9 mouse cellular contexts compared by ENCODE assay signal in the genomic region with DNA sequence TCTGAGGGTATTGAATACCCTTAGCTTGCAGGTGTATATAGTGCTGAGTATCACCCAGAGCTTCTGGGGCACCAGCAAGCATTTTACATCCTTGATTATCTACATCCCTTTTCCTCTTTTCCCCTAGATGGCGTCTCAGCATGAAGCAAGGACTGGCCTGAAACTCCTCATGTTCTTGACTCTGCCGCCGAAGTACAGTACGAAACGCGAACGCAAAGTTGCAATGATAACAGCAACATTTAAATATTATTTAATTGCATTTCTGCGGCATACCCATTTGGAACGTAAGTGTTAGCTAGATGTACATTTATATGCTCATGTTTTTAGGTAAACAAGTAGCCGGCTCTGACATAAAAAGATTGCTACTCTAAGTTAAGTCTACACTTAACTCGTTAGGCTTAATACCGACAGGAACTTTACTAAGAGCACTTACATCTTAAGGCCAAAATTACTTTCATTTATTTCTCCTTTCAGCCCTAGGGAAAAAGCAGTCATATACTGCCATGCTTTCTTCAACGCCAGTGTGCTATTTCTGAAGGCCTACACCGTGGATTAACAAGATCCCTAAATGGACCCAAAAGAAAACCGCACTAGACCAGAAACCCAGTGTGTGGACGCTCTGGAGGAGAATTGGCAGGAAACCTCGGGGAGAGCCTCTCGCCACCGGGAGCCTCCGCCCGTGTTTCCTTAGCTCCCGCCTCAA. TPM values are rescaled to one million over a fixed set of nuclear protein-coding genes. Genes with fewer than 3 reads are reported as not detected.
DNase-seq lines count a peak whose midpoint lies in the region; ATAC-seq and TF ChIP-seq lines count a peak whose summit lies in the region.
"Had no signal": no experiment of that assay in that cellular context is flagged by ENCODE, and none has a peak within 500 bp of the region (broad histone marks: within the 10 kb centered on the region; RNA-seq: fewer than 3 reads in every experiment).

No protein-coding gene starts in this region.

- H3K79me3 ChIP-seq in C2C12 (ENCODE audit: low read depth) = peaks cover 20% of the 10 kb centered on the region

- H3K4me3 ChIP-seq in C2C12 (ENCODE audit: insufficient read depth, poor library complexity, severe bottlenecking) (peak overlapping the region; percentile 80), myocyte (peak overlapping the region; percentile 87)
- peak overlapping the region; percentile 70 for H3K4me3 ChIP-seq in embryonic facial prominence, embryonic 11.5 days (ENCODE audit: low read depth, low read length)
- H3K4me3 ChIP-seq in heart, embryonic 11.5 days (ENCODE audit: low read depth, low read length) = peak overlapping the region; percentile 89
- peak overlapping the region; percentile 65 for H3K4me3 ChIP-seq in kidney, embryonic 15.5 days (replicated peaks)
- H3K4me3 ChIP-seq in liver, adult 2 months (ENCODE audit: insufficient read depth, low read depth, low read length) = peak overlapping the region; percentile 86
- peak overlapping the region; percentile 68 for H3K4me3 ChIP-seq in thymus, adult 2 months (ENCODE audit: control insufficient read depth, insufficient read depth, low read length)

- no peak for TF ChIP-seq CTCF in C2C12 (IDR thresholded peaks at IDR 0.05; ENCODE audit: control insufficient read depth, insufficient read depth, insufficient read length)
- TF ChIP-seq CTCF in liver, adult 2 months (IDR thresholded peaks at IDR 0.05; ENCODE audit: low read depth, low read length) = no peak
- no peak for TF ChIP-seq CTCF in thymus, adult 2 months (IDR thresholded peaks at IDR 0.05; ENCODE audit: borderline replicate concordance, control insufficient read depth, extremely low read depth, insufficient read depth, low read length, poor library complexity)

- H3ac ChIP-seq in C2C12 (ENCODE audit: control insufficient read depth, insufficient read length, low read depth) (no peak overlapping the region), myocyte (ENCODE audit: control insufficient read depth, insufficient read length) (peak overlapping the region; percentile 41)

- H3K27me3 ChIP-seq in C2C12 (ENCODE audit: control insufficient read depth, insufficient read depth, insufficient read length) = no peaks in the 10 kb centered on the region
- H3K27me3 ChIP-seq in embryonic facial prominence, embryonic 11.5 days (ENCODE audit: control insufficient read depth, insufficient read depth, low read length) = no peaks in the 10 kb centered on the region
- no peaks in the 10 kb centered on the region for H3K27me3 ChIP-seq in heart, embryonic 11.5 days (ENCODE audit: control insufficient read depth, insufficient read depth, low read length)
- 0 out of 2 replicates have a peak, but pooled peaks cover 3% of the 10 kb centered on the region for H3K27me3 ChIP-seq in kidney, embryonic 15.5 days
- no peaks in the 10 kb centered on the region for H3K27me3 ChIP-seq in liver, adult 2 months (ENCODE audit: control insufficient read depth, insufficient read depth, low read length)
- H3K27me3 ChIP-seq in myocyte (ENCODE audit: control insufficient read depth, insufficient read depth, insufficient read length) = no peaks in the 10 kb centered on the region
- H3K27me3 ChIP-seq in thymus, adult 2 months (ENCODE audit: control insufficient read depth, insufficient read depth, low read length) = no peaks in the 10 kb centered on the region

- peak overlapping the region; percentile 74 for H3K9ac ChIP-seq in embryonic facial prominence, embryonic 11.5 days (replicated peaks; ENCODE audit: low read length)
- peak overlapping the region; percentile 29 for H3K9ac ChIP-seq in heart, embryonic 11.5 days (ENCODE audit: low read depth, low read length)
- H3K9ac ChIP-seq in kidney, embryonic 15.5 days = peak overlapping the region; percentile 67; the same call in 1 of the 2 replicates
- 0 out of 2 replicates have a peak overlapping the region, but pooled peaks have one; percentile 8 for H3K9ac ChIP-seq in liver, adult 2 months (ENCODE audit: low read depth, low read length)

- H3K4me1 ChIP-seq in embryonic facial prominence, embryonic 11.5 days (ENCODE audit: control insufficient read depth, insufficient read depth, low read length) = no peaks in the 10 kb centered on the region
- H3K4me1 ChIP-seq in heart, embryonic 11.5 days (ENCODE audit: control insufficient read depth, insufficient read depth, low read length) = peaks cover 2% of the 10 kb centered on the region; the same call in 1 of the 2 replicates
- H3K4me1 ChIP-seq in kidney, embryonic 15.5 days = peaks cover 7% of the 10 kb centered on the region
- peaks cover 3% of the 10 kb centered on the region; the same call in 1 of the 2 replicates for H3K4me1 ChIP-seq in liver, adult 2 months (ENCODE audit: control insufficient read depth, insufficient read depth, low read length)
- peaks cover 2% of the 10 kb centered on the region for H3K4me1 ChIP-seq in thymus, adult 2 months (replicated peaks; ENCODE audit: control insufficient read depth, insufficient read depth, low read length)

- ATAC-seq in embryonic facial prominence, embryonic 11.5 days (replicated peaks; ENCODE audit: insufficient number of reproducible peaks, low FRiP score, low TSS enrichment, low read depth) = peak; percentile 60
- ATAC-seq in heart, embryonic 11.5 days (replicated peaks; ENCODE audit: insufficient number of reproducible peaks, low FRiP score, low TSS enrichment) = 0 out of 2 replicates have a peak, but pooled peaks have one; percentile 40
- ATAC-seq in kidney, embryonic 15.5 days (replicated peaks; ENCODE audit: low FRiP score) = peak; percentile 61

- no peak overlapping the region for H3K27ac ChIP-seq in embryonic facial prominence, embryonic 11.5 days (replicated peaks; ENCODE audit: low read depth, low read length)
- peak overlapping the region; percentile 61; the same call in 1 of the 2 replicates for H3K27ac ChIP-seq in heart, embryonic 11.5 days (ENCODE audit: low read depth, low read length)
- H3K27ac ChIP-seq in kidney, embryonic 15.5 days = peak overlapping the region; percentile 75; the same call in 1 of the 2 replicates
- H3K27ac ChIP-seq in liver, adult 2 months (replicated peaks; ENCODE audit: insufficient read depth, low read depth, low read length) = no peak overlapping the region
- no peak overlapping the region for H3K27ac ChIP-seq in thymus, adult 2 months (ENCODE audit: control insufficient read depth, insufficient read depth, low read length)

- WGBS in embryonic facial prominence, embryonic 11.5 days = 1% methylated on average over 22 of the region's 22 CpGs
- 1% methylated on average over 22 of the region's 22 CpGs for WGBS in heart, embryonic 11.5 days (ENCODE audit: insufficient replicate concordance)
- WGBS in kidney, embryonic 15.5 days = 1% methylated on average over 22 of the region's 22 CpGs
- under 1% methylated on average over 22 of the region's 22 CpGs for WGBS in liver, adult 2 months
- under 1% methylated on average over 22 of the region's 22 CpGs for WGBS in thymus, adult 2 months

- TF ChIP-seq POLR2A in liver, adult 2 months (IDR thresholded peaks at IDR 0.05; ENCODE audit: extremely low read depth, insufficient read depth, low read length) = no peak
- TF ChIP-seq POLR2A in myocyte (IDR thresholded peaks at IDR 0.05; ENCODE audit: insufficient read length, low read depth) = no peak
- no peak for TF ChIP-seq POLR2A in thymus, adult 2 months (IDR thresholded peaks at IDR 0.05; ENCODE audit: control insufficient read depth, extremely low read depth, insufficient read depth, low read length, poor library complexity)

- DNase-seq in adrenal gland, postnatal 10 days = peak; percentile 29
- peak; percentile 68 for DNase-seq in embryonic facial prominence, embryonic 11.5 days (ENCODE audit: low spot score)
- DNase-seq in liver, adult 2 months (ENCODE audit: extremely low read depth, low read depth, low spot score) = peak; percentile 66
- DNase-seq in thymus, adult 2 months = peak; percentile 44

- H3K36me3 ChIP-seq in C2C12 (ENCODE audit: control insufficient read depth, insufficient read depth) (peaks cover 7% of the 10 kb centered on the region), myocyte (ENCODE audit: control insufficient read depth, insufficient read depth) (no peaks in the 10 kb centered on the region)
- H3K36me3 ChIP-seq in embryonic facial prominence, embryonic 11.5 days (replicated peaks; ENCODE audit: control insufficient read depth, insufficient read depth, low read depth, low read length) = no peaks in the 10 kb centered on the region
- H3K36me3 ChIP-seq in heart, embryonic 11.5 days (ENCODE audit: control insufficient read depth, insufficient read depth, low read length) = no peaks in the 10 kb centered on the region
- H3K36me3 ChIP-seq in kidney, embryonic 15.5 days = no peaks in the 10 kb centered on the region
- H3K36me3 ChIP-seq in liver, adult 2 months (ENCODE audit: control insufficient read depth, insufficient read depth, low read length) = no peaks in the 10 kb centered on the region
- no peaks in the 10 kb centered on the region for H3K36me3 ChIP-seq in thymus, adult 2 months (ENCODE audit: control insufficient read depth, insufficient read depth, low read length)

- H3K79me2 ChIP-seq in C2C12 (ENCODE audit: control insufficient read depth, insufficient read depth) = peaks cover 35% of the 10 kb centered on the region
- no peaks in the 10 kb centered on the region; the same call in 1 of the 2 replicates for H3K79me2 ChIP-seq in liver, adult 2 months (ENCODE audit: control insufficient read depth, insufficient read depth, low read length)
- peaks cover 26% of the 10 kb centered on the region for H3K79me2 ChIP-seq in myocyte (ENCODE audit: control insufficient read depth, insufficient read depth)

- H3K9me3 ChIP-seq in embryonic facial prominence, embryonic 11.5 days (replicated peaks; ENCODE audit: control insufficient read depth, low read length) = no peaks in the 10 kb centered on the region
- H3K9me3 ChIP-seq in heart, embryonic 11.5 days (replicated peaks; ENCODE audit: control insufficient read depth, low read length) = no peaks in the 10 kb centered on the region
- no peaks in the 10 kb centered on the region for H3K9me3 ChIP-seq in kidney, embryonic 15.5 days (replicated peaks)

- H3K4me2 ChIP-seq in embryonic facial prominence, embryonic 11.5 days (ENCODE audit: low read depth, low read length) = peak overlapping the region; percentile 57
- peak overlapping the region; percentile 77 for H3K4me2 ChIP-seq in heart, embryonic 11.5 days
- H3K4me2 ChIP-seq in kidney, embryonic 15.5 days = peak overlapping the region; percentile 68
- H3K4me2 ChIP-seq in myocyte (ENCODE audit: low read depth) = peak overlapping the region; percentile 73

RNA-seq across cellular contexts. Expression of a gene that starts 0.4 kb away (rescaled TPM):
- polyA plus RNA-seq in C2C12 (2012; fragmentation: generic; extraction: Trizol) = 7.4 TPM
- 10 to 100 TPM; 20.3 to 21.7 TPM for total RNA-seq in adrenal gland, postnatal 10 days (2021)
- 61.3 and 67.5 TPM in 2 replicates for polyA plus RNA-seq in embryonic facial prominence, embryonic 11.5 days (2014; fragmentation: Nextera tagmentation; extraction: Ambion mirVana)
- polyA plus RNA-seq in heart, embryonic 11.5 days (2014; fragmentation: Nextera tagmentation; extraction: Ambion mirVana) = 29.5 and 31.0 TPM in 2 replicates
- polyA plus RNA-seq in kidney, embryonic 15.5 days (2015; fragmentation: Nextera tagmentation; extraction: Ambion mirVana) = 41.1 and 47.5 TPM in 2 replicates
- 15.9 and 19.0 TPM in 2 replicates for total RNA-seq in liver, adult 2 months (2014; rRNA removed)
- polyA plus RNA-seq in liver, adult 2 months (2012; rRNA removed) = 4.4 and 6.0 TPM in 2 replicates
- polyA plus RNA-seq in myocyte (2012; fragmentation: generic; extraction: Trizol) = 8.5 TPM
- polyA plus RNA-seq in thymus, adult 2 months (2012; rRNA removed) = 5.0 and 6.6 TPM in 2 replicates

RNA-seq across cellular contexts. Expression of a gene that starts 39.9 kb away (rescaled TPM):
- polyA plus RNA-seq in C2C12 (2012; fragmentation: generic; extraction: Trizol) (4.2 TPM), myocyte (2012; fragmentation: generic; extraction: Trizol) (3.8 TPM)
- total RNA-seq in adrenal gland, postnatal 10 days (2021) = 10 to 100 TPM; 19.1 to 22.1 TPM
- polyA plus RNA-seq in embryonic facial prominence, embryonic 11.5 days (2014; fragmentation: Nextera tagmentation; extraction: Ambion mirVana) = 10.3 and 11.6 TPM in 2 replicates
- 9.8 and 11.9 TPM in 2 replicates for polyA plus RNA-seq in heart, embryonic 11.5 days (2014; fragmentation: Nextera tagmentation; extraction: Ambion mirVana)
- polyA plus RNA-seq in kidney, embryonic 15.5 days (2015; fragmentation: Nextera tagmentation; extraction: Ambion mirVana) = 6.8 and 9.9 TPM in 2 replicates
- total RNA-seq in liver, adult 2 months (2014; rRNA removed) = 10.2 and 11.8 TPM in 2 replicates
- polyA plus RNA-seq in liver, adult 2 months (2012; rRNA removed) = 1.7 and 2.0 TPM in 2 replicates
- 5.6 and 5.8 TPM in 2 replicates for polyA plus RNA-seq in thymus, adult 2 months (2012; rRNA removed)

RNA-seq across cellular contexts. Expression of a gene that starts 39.9 kb away (rescaled TPM):
- polyA plus RNA-seq in C2C12 (2012; fragmentation: generic; extraction: Trizol) (6.4 TPM), myocyte (2012; fragmentation: generic; extraction: Trizol) (7.5 TPM)
- total RNA-seq in adrenal gland, postnatal 10 days (2021) = 10 to 100 TPM; 11.4 to 17.1 TPM
- 18.6 and 19.4 TPM in 2 replicates for polyA plus RNA-seq in embryonic facial prominence, embryonic 11.5 days (2014; fragmentation: Nextera tagmentation; extraction: Ambion mirVana)
- polyA plus RNA-seq in heart, embryonic 11.5 days (2014; fragmentation: Nextera tagmentation; extraction: Ambion mirVana) = 24.4 and 26.4 TPM in 2 replicates
- 9.7 and 11.5 TPM in 2 replicates for polyA plus RNA-seq in kidney, embryonic 15.5 days (2015; fragmentation: Nextera tagmentation; extraction: Ambion mirVana)
- total RNA-seq in liver, adult 2 months (2014; rRNA removed) = 23.7 and 32.0 TPM in 2 replicates
- polyA plus RNA-seq in liver, adult 2 months (2012; rRNA removed) = 5.4 and 8.3 TPM in 2 replicates
- 0.88 and 0.89 TPM in 2 replicates for polyA plus RNA-seq in thymus, adult 2 months (2012; rRNA removed)

RNA-seq across cellular contexts. Expression of a gene that starts 41.3 kb away (rescaled TPM):
- not detected for polyA plus RNA-seq in C2C12 (2012; fragmentation: generic; extraction: Trizol)
- not detected for total RNA-seq in adrenal gland, postnatal 10 days (2021)
- 0.29 and 0.53 TPM in 2 replicates for polyA plus RNA-seq in embryonic facial prominence, embryonic 11.5 days (2014; fragmentation: Nextera tagmentation; extraction: Ambion mirVana)
- polyA plus RNA-seq in heart, embryonic 11.5 days (2014; fragmentation: Nextera tagmentation; extraction: Ambion mirVana) = not detected in 2 replicates
- polyA plus RNA-seq in kidney, embryonic 15.5 days (2015; fragmentation: Nextera tagmentation; extraction: Ambion mirVana) = not detected in 2 replicates
- not detected in 2 replicates for total RNA-seq in liver, adult 2 months (2014; rRNA removed)
- polyA plus RNA-seq in liver, adult 2 months (2012; rRNA removed) = not detected in 2 replicates
- polyA plus RNA-seq in myocyte (2012; fragmentation: generic; extraction: Trizol) = not detected
- polyA plus RNA-seq in thymus, adult 2 months (2012; rRNA removed) = not detected in 2 replicates
- total RNA-seq: left cerebral cortex, postnatal 10 days had no signal

Comparison
In these comparisons a context has a peak if more than half of its experiments do, and no peak if none do; other contexts are left out.
1. H3K27ac ChIP-seq: peak in heart, embryonic 11.5 days (single experiment) and kidney, embryonic 15.5 days (single experiment); none in embryonic facial prominence, embryonic 11.5 days (single experiment), liver, adult 2 months (single experiment) and thymus, adult 2 months (single experiment).
2. H3K9ac ChIP-seq: peak in every context shown above with its lines; median percentile 74 in embryonic facial prominence, embryonic 11.5 days; 67 in kidney, embryonic 15.5 days; 29 in heart, embryonic 11.5 days; 8 in liver, adult 2 months.
3. Peak in every context shown above with its lines, with median percentiles within 50 percentile points of each other: H3K4me3 ChIP-seq, DNase-seq, ATAC-seq and H3K4me2 ChIP-seq.